Mouse (Mus musculus): ENCODE measurements around the gene Limk1. TPM values are rescaled to one million over a fixed set of nuclear protein-coding genes. Genes with fewer than 3 reads are reported as not detected.

Limk1 gene
- polyA plus RNA-seq (2015; fragmentation: Nextera tagmentation; extraction: Ambion mirVana): 0.59 and 0.73 TPM in 2 replicates

- Histone ChIP-seq H3K9ac (replicated peaks) (peak within 1 kb of the TSS; percentile 79), H3K27me3 (ENCODE audit: insufficient read depth, low read length) (0 out of 2 replicates have a peak, but pooled peaks cover 4% of the 10 kb centered on the region), H3K27ac (ENCODE audit: low read depth) (peak within 1 kb of the TSS; percentile 70), H3K4me2 (ENCODE audit: low read depth, low read length) (peak within 1 kb of the TSS; percentile 99), H3K9me3 (ENCODE audit: low read length) (no peaks in the 10 kb centered on the region), H3K4me3 (ENCODE audit: low read depth, low read length) (peak within 1 kb of the TSS; percentile 69), H3K4me1 (ENCODE audit: insufficient read depth) (peaks cover 9% of the 10 kb centered on the region; the same call in 1 of the 2 replicates), H3K36me3 (replicated peaks; ENCODE audit: insufficient read depth, low read length) (no peaks in the 10 kb centered on the region)
- no peak for TF ChIP-seq EP300 (IDR thresholded peaks at IDR 0.05; ENCODE audit: low read depth)
- no peak for TF ChIP-seq CTCF (IDR thresholded peaks at IDR 0.05; ENCODE audit: low read depth)
- no peak for ATAC-seq
- DNase-seq: no peak
- 1% methylated on average over 48 of the region's 69 CpGs for WGBS (ENCODE audit: insufficient replicate concordance)
Observed at GRCm38 (mm10) chr5:134688086-134688717, at the start of gene Limk1. TSS of gene Limk1 (minus strand) at chr5:134688598.

GRCm38 (mm10) chr5:134734920-134735319 is 46.5 kb upstream of the Limk1 start:
- no peaks in the 10 kb centered on the region for H3K36me3 ChIP-seq (replicated peaks; ENCODE audit: insufficient read depth, low read length)
- WGBS (ENCODE audit: insufficient replicate concordance): 60% methylated on average over 2 of the region's 2 CpGs

GRCm38 (mm10) chr5:134734072-134734471 is 45.7 kb upstream of the Limk1 start:
- Histone ChIP-seq H3K9ac (replicated peaks) (no peak overlapping the region), H3K9me3 (ENCODE audit: low read length) (no peaks in the 10 kb centered on the region), H3K27me3 (ENCODE audit: insufficient read depth, low read length) (no peaks in the 10 kb centered on the region), H3K4me2 (ENCODE audit: low read depth, low read length) (no peak overlapping the region), H3K4me3 (ENCODE audit: low read depth, low read length) (no peak overlapping the region), H3K36me3 (replicated peaks; ENCODE audit: insufficient read depth, low read length) (no peaks in the 10 kb centered on the region), H3K27ac (ENCODE audit: low read depth) (no peak overlapping the region), H3K4me1 (ENCODE audit: insufficient read depth) (no peaks in the 10 kb centered on the region)
- TF ChIP-seq EP300 (IDR thresholded peaks at IDR 0.05; ENCODE audit: low read depth) (no peak), CTCF (IDR thresholded peaks at IDR 0.05; ENCODE audit: low read depth) (no peak)
- WGBS (ENCODE audit: insufficient replicate concordance): 64% methylated on average over 5 of the region's 5 CpGs
- DNase-seq (no peak), ATAC-seq (no peak)

More at GRCm38 (mm10) chr5:134734920-134735319, 46.5 kb upstream of the Limk1 start:
- TF ChIP-seq CTCF (IDR thresholded peaks at IDR 0.05; ENCODE audit: low read depth): no peak
- TF ChIP-seq EP300 (IDR thresholded peaks at IDR 0.05; ENCODE audit: low read depth): no peak
- Histone ChIP-seq H3K9me3 (ENCODE audit: low read length) (no peaks in the 10 kb centered on the region), H3K27ac (ENCODE audit: low read depth) (no peak overlapping the region), H3K4me3 (ENCODE audit: low read depth, low read length) (no peak overlapping the region), H3K27me3 (ENCODE audit: insufficient read depth, low read length) (no peaks in the 10 kb centered on the region), H3K4me1 (ENCODE audit: insufficient read depth) (no peaks in the 10 kb centered on the region), H3K4me2 (ENCODE audit: low read depth, low read length) (no peak overlapping the region), H3K9ac (replicated peaks) (no peak overlapping the region)
- peak; percentile 80 for ATAC-seq
- DNase-seq: no peak

GRCm38 (mm10) chr5:134733241-134733640 is 44.8 kb upstream of the Limk1 start:
- no peak overlapping the region for H3K27ac ChIP-seq (ENCODE audit: low read depth)
- H3K36me3 ChIP-seq (replicated peaks; ENCODE audit: insufficient read depth, low read length): no peaks in the 10 kb centered on the region
- DNase-seq (no peak), ATAC-seq (no peak)
- no peaks in the 10 kb centered on the region for H3K9me3 ChIP-seq (ENCODE audit: low read length)
- no peak overlapping the region for H3K4me2 ChIP-seq (ENCODE audit: low read depth, low read length)
- no peak overlapping the region for H3K4me3 ChIP-seq (ENCODE audit: low read depth, low read length)
- no peaks in the 10 kb centered on the region for H3K4me1 ChIP-seq (ENCODE audit: insufficient read depth)
- TF ChIP-seq EP300 (IDR thresholded peaks at IDR 0.05; ENCODE audit: low read depth) (no peak), CTCF (IDR thresholded peaks at IDR 0.05; ENCODE audit: low read depth) (no peak)
- no peaks in the 10 kb centered on the region for H3K27me3 ChIP-seq (ENCODE audit: insufficient read depth, low read length)
- no peak overlapping the region for H3K9ac ChIP-seq (replicated peaks)
- WGBS (ENCODE audit: insufficient replicate concordance): 60% methylated on average over 4 of the region's 4 CpGs

- TF ChIP-seq CTCF (IDR thresholded peaks at IDR 0.05; ENCODE audit: low read depth) (no peak), EP300 (IDR thresholded peaks at IDR 0.05; ENCODE audit: low read depth) (no peak)
- no peaks in the 10 kb centered on the region for H3K4me1 ChIP-seq (ENCODE audit: insufficient read depth)
- H3K4me2 ChIP-seq (ENCODE audit: low read depth, low read length): no peak overlapping the region
- no peak overlapping the region for H3K27ac ChIP-seq (ENCODE audit: low read depth)
- H3K4me3 ChIP-seq (ENCODE audit: low read depth, low read length): no peak overlapping the region
- no peak for DNase-seq
- no peaks in the 10 kb centered on the region for H3K36me3 ChIP-seq (replicated peaks; ENCODE audit: insufficient read depth, low read length)
- 83% methylated on average over 12 of the region's 12 CpGs for WGBS (ENCODE audit: insufficient replicate concordance)
- no peaks in the 10 kb centered on the region for H3K27me3 ChIP-seq (ENCODE audit: insufficient read depth, low read length)
- H3K9me3 ChIP-seq (ENCODE audit: low read length): no peaks in the 10 kb centered on the region
- ATAC-seq: no peak
- no peak overlapping the region for H3K9ac ChIP-seq (replicated peaks)
Observed at GRCm38 (mm10) chr5:134729124-134729523, 40.7 kb upstream of the Limk1 start.

- no peak for TF ChIP-seq CTCF (IDR thresholded peaks at IDR 0.05; ENCODE audit: low read depth)
- no peak for TF ChIP-seq EP300 (IDR thresholded peaks at IDR 0.05; ENCODE audit: low read depth)
- 79% methylated on average over 3 of the region's 3 CpGs for WGBS (ENCODE audit: insufficient replicate concordance)
- Histone ChIP-seq H3K4me1 (ENCODE audit: insufficient read depth) (no peaks in the 10 kb centered on the region), H3K27me3 (ENCODE audit: insufficient read depth, low read length) (no peaks in the 10 kb centered on the region), H3K27ac (ENCODE audit: low read depth) (no peak overlapping the region), H3K9ac (replicated peaks) (no peak overlapping the region), H3K4me3 (ENCODE audit: low read depth, low read length) (no peak overlapping the region), H3K36me3 (replicated peaks; ENCODE audit: insufficient read depth, low read length) (no peaks in the 10 kb centered on the region), H3K9me3 (ENCODE audit: low read length) (no peaks in the 10 kb centered on the region), H3K4me2 (ENCODE audit: low read depth, low read length) (no peak overlapping the region)
- no peak for DNase-seq
- ATAC-seq: no peak
Observed at GRCm38 (mm10) chr5:134728535-134728934, 40.1 kb upstream of the Limk1 start.
